Mouse (Mus musculus): ENCODE measurements at regions not wholly inside any gene's neighbourhood (a gene's known extent, or its start where the extent isn't known, plus 50 kb on each side); places are given as distances from the start of the nearest gene placed in this dataset.

DNA sequence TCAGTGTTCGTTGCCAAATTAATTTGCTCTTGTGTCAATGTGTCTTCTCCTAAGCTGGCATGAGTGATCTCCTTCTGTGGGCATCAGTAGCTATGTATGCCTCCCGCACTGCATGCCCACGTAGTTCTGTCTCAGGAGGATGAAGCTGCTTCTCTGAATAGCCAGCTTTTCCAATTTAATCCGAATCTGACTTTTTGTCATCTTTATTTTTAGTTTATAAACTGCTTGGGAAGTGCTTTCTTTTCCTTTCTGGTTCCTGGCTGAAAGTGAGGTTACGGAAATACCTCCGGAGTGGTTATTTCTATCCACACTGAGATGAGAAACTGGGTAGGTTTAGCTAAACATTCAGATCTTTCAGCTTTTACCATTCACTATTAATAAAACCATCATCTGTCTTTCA, 337.2 kb upstream of the Atp2b1 start:
- no peaks in the 10 kb centered on the region for H3K27me3 ChIP-seq
- H3K36me3 ChIP-seq (replicated peaks) = no peaks in the 10 kb centered on the region
- H3K27ac ChIP-seq (replicated peaks) = no peak overlapping the region
- H3K9ac ChIP-seq = no peak overlapping the region
- ATAC-seq (ENCODE audit: insufficient read depth) = no peak
- no peaks in the 10 kb centered on the region for H3K9me3 ChIP-seq (replicated peaks)
- no peak overlapping the region for H3K4me3 ChIP-seq (replicated peaks)
- WGBS (ENCODE audit: insufficient replicate concordance) = 58% methylated on average over 6 of the region's 6 CpGs
- H3K4me1 ChIP-seq (replicated peaks) = no peaks in the 10 kb centered on the region
- H3K4me2 ChIP-seq = no peak overlapping the region

DNA sequence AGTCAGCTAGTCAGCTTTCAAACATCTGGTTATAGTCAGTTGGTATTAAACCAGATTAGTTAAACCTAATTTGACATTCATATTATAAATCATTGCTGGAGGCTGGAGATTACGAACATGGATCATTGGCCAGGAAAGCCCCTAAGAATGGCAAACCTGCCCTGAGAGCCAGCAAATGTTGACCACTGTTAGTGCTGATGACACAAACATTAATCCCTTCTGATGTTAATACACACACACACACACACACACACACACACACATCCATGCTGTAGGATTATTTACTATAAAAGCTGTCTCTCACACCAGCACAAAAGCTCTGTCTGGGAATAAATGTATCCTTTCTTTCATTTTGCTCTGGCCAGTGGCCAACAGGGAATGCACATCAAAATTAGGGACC, 329.4 kb upstream of the Atp2b1 start:
- H3K4me3 ChIP-seq (replicated peaks) = no peak overlapping the region
- no peaks in the 10 kb centered on the region for H3K9me3 ChIP-seq (replicated peaks)
- H3K27me3 ChIP-seq = no peaks in the 10 kb centered on the region
- 56% methylated on average over 1 of the region's 1 CpGs for WGBS (ENCODE audit: insufficient replicate concordance)
- no peak for ATAC-seq (ENCODE audit: insufficient read depth)
- no peak overlapping the region for H3K9ac ChIP-seq
- H3K4me1 ChIP-seq (replicated peaks) = no peaks in the 10 kb centered on the region
- H3K36me3 ChIP-seq (replicated peaks) = no peaks in the 10 kb centered on the region
- H3K27ac ChIP-seq (replicated peaks) = no peak overlapping the region
- H3K4me2 ChIP-seq = no peak overlapping the region

DNA sequence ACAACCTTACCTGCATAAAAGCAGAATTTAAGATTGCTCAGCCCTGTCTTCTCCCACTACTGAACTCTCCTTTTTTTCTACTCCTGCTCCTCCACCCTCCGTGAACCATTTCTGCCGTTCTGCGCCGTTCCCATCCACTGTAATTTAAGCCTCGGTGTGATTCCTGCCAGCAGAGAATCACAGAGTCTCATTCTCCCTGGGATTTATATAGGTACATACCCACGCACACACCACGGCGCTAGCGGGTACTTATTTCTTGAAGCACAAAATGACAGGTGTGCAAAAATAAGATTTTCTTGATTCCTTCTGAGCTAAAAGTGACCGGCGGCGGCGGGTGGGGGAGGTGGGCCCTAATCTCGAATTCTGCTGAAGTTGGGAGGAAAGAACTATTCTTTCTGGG, 324.5 kb upstream of the Atp2b1 start:
- Histone ChIP-seq H3K27me3 (no peaks in the 10 kb centered on the region), H3K4me1 (replicated peaks) (no peaks in the 10 kb centered on the region), H3K4me2 (no peak overlapping the region), H3K27ac (replicated peaks) (no peak overlapping the region), H3K36me3 (replicated peaks) (no peaks in the 10 kb centered on the region), H3K9ac (no peak overlapping the region), H3K9me3 (replicated peaks) (no peaks in the 10 kb centered on the region), H3K4me3 (replicated peaks) (no peak overlapping the region)
- ATAC-seq (ENCODE audit: insufficient read depth) = no peak
- WGBS (ENCODE audit: insufficient replicate concordance) = 75% methylated on average over 14 of the region's 14 CpGs

DNA sequence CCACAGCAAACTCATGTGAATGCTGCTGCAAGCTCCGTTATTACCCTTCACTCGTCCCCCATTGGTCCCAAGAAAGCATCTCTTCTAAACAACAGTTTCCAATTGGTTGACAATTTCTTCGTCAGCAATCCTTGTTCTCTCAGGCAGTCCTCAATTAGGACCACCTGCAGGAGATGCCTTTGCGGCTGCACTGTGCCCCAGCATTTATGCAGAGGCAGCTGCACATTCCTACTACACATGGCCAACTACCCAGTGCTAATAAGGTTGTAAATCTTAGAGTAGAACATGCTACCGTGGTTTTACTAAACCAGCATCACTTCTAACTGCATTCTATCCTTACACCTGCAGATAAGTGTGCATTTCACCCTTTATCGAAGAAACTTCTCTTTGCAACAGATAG, 322.1 kb upstream of the Atp2b1 start:
- 68% methylated on average over 6 of the region's 6 CpGs for WGBS (ENCODE audit: insufficient replicate concordance)
- no peaks in the 10 kb centered on the region for H3K9me3 ChIP-seq (replicated peaks)
- no peak overlapping the region for H3K9ac ChIP-seq
- ATAC-seq (ENCODE audit: insufficient read depth) = no peak
- no peaks in the 10 kb centered on the region for H3K36me3 ChIP-seq (replicated peaks)
- no peak overlapping the region for H3K4me2 ChIP-seq
- no peaks in the 10 kb centered on the region for H3K27me3 ChIP-seq
- no peaks in the 10 kb centered on the region for H3K4me1 ChIP-seq (replicated peaks)
- H3K4me3 ChIP-seq (replicated peaks) = no peak overlapping the region
- H3K27ac ChIP-seq (replicated peaks) = no peak overlapping the region

DNA sequence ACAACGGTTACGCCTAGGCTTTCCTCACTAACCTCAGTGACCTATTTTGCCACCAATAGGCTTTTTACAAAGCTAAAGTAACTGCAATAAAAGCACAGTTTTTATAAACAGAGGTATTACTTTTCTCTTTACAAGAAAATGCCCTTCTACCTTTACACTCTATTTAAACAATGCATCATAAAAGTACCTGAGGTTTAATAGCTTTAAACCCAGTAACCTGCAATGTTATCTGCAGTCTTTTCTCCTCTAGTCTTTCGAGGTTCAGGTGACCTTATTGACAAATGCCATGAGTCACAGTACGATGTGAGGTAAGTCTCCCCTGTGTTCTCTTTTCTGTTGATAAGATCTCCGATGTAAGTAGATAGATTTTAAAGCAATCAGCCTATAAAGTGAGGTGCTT, 320.3 kb upstream of the Atp2b1 start:
- Histone ChIP-seq H3K4me1 (replicated peaks) (no peaks in the 10 kb centered on the region), H3K27ac (replicated peaks) (no peak overlapping the region), H3K27me3 (no peaks in the 10 kb centered on the region), H3K4me3 (replicated peaks) (no peak overlapping the region), H3K36me3 (replicated peaks) (no peaks in the 10 kb centered on the region), H3K9me3 (replicated peaks) (no peaks in the 10 kb centered on the region), H3K4me2 (no peak overlapping the region), H3K9ac (no peak overlapping the region)
- ATAC-seq (ENCODE audit: insufficient read depth) = no peak
- 61% methylated on average over 5 of the region's 5 CpGs for WGBS (ENCODE audit: insufficient replicate concordance)

DNA sequence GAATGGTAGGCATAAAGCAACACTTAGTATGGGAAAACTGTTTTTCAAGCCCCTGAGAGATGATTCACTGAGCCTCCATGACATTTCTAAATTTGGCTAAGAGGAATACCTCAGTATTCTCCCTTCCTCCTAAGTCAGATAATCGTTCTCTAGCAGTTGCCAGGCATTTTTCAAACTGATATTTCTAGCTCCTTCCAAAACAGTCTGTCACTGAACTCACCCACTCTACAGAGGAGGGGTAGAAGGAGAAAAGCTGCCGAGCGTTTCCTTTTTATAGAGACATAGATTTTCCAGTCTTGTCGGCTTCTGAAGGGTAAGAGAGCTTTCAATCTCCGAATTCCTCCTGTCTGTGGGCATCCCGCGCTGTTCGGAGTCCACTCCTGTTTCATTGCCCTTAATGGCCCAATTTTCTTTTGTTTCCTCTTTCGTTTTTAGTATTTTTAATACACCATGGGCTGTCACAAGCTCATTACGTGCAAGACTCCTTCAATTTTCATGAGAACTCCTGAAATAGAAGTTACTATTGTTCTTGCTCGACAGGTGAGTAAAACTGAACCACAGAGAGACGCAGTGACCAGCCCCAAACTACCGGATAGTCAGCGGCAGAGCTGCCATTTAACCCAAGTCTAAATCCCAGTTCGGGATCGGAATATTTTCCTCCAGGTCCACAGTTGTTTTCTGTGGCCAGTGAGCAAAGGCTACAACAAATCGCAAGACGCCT, 305.8 kb upstream of the Atp2b1 start:
- H3K36me3 ChIP-seq (replicated peaks) = no peaks in the 10 kb centered on the region
- no peak overlapping the region for H3K4me3 ChIP-seq (replicated peaks)
- peaks cover 22% of the 10 kb centered on the region for H3K27me3 ChIP-seq
- H3K27ac ChIP-seq (replicated peaks) = no peak overlapping the region
- WGBS (ENCODE audit: insufficient replicate concordance) = 71% methylated on average over 18 of the region's 18 CpGs
- no peak overlapping the region for H3K9ac ChIP-seq
- H3K9me3 ChIP-seq (replicated peaks) = no peaks in the 10 kb centered on the region
- ATAC-seq (ENCODE audit: insufficient read depth) = no peak
- no peaks in the 10 kb centered on the region for H3K4me1 ChIP-seq (replicated peaks)
- H3K4me2 ChIP-seq = no peak overlapping the region

DNA sequence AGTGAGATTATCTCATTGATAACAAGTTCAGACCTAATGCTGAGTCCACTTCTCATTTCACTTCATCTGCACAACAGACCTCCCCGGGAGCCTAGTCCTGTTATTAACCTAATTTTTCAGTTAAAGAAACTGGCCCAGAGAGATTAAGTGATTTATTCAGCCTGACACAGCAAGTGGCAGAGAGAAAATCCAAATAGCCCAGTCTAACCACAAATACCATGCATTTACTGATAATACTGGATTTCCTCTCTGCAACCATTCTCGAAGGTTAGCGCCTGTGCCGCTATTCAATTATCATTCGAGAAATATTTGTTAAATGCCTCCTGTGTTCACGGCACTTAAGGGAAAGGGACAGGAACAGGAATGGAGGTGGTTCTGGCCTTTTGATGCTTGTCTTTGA, 303.5 kb upstream of the Atp2b1 start:
- H3K9me3 ChIP-seq (replicated peaks) = no peaks in the 10 kb centered on the region
- H3K4me3 ChIP-seq (replicated peaks) = no peak overlapping the region
- ATAC-seq (ENCODE audit: insufficient read depth) = no peak
- no peak overlapping the region for H3K9ac ChIP-seq
- no peak overlapping the region for H3K27ac ChIP-seq (replicated peaks)
- H3K27me3 ChIP-seq = peaks cover 30% of the 10 kb centered on the region
- no peaks in the 10 kb centered on the region for H3K4me1 ChIP-seq (replicated peaks)
- 11% methylated on average over 6 of the region's 6 CpGs for WGBS (ENCODE audit: insufficient replicate concordance)
- H3K36me3 ChIP-seq (replicated peaks) = no peaks in the 10 kb centered on the region
- H3K4me2 ChIP-seq = no peak overlapping the region

DNA sequence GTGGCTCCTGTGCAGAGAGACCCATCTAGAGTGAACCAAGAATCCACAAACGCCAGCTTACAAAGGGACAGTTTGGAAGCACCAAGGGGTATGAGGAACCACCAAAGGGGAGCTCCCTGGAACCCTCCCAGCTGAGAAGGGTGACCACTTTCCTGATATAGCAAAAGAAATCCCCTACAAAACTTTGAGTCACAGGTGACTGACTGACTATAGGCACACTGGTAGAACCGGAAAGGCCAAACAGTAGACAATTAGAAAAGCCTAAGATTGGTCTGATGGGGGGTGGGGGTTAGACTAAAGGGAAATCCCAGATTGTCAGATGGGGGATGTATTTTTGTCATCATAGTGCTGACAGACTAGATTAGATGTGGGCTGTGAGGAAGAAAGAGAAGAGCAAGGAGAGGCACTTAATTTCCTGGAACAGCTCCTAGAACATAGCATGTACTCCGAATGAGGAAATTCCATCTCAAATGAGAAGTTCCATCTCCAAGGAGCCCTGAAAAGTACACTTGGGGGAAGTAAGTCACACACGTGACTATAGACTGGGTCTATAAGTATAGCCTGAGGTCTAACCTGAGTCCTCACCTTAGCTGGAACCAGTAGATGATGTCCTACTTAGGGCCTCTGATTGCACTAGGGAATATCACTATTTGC, 302.4 kb upstream of the Atp2b1 start:
- 58% methylated on average over 4 of the region's 4 CpGs for WGBS (ENCODE audit: insufficient replicate concordance)
- Histone ChIP-seq H3K4me1 (replicated peaks) (no peaks in the 10 kb centered on the region), H3K27me3 (peaks cover 33% of the 10 kb centered on the region), H3K9ac (no peak overlapping the region), H3K4me2 (no peak overlapping the region), H3K9me3 (replicated peaks) (no peaks in the 10 kb centered on the region), H3K4me3 (replicated peaks) (no peak overlapping the region), H3K36me3 (replicated peaks) (no peaks in the 10 kb centered on the region), H3K27ac (replicated peaks) (no peak overlapping the region)
- peak; percentile 15; the same call in 1 of the 2 replicates for ATAC-seq (ENCODE audit: insufficient read depth)

DNA sequence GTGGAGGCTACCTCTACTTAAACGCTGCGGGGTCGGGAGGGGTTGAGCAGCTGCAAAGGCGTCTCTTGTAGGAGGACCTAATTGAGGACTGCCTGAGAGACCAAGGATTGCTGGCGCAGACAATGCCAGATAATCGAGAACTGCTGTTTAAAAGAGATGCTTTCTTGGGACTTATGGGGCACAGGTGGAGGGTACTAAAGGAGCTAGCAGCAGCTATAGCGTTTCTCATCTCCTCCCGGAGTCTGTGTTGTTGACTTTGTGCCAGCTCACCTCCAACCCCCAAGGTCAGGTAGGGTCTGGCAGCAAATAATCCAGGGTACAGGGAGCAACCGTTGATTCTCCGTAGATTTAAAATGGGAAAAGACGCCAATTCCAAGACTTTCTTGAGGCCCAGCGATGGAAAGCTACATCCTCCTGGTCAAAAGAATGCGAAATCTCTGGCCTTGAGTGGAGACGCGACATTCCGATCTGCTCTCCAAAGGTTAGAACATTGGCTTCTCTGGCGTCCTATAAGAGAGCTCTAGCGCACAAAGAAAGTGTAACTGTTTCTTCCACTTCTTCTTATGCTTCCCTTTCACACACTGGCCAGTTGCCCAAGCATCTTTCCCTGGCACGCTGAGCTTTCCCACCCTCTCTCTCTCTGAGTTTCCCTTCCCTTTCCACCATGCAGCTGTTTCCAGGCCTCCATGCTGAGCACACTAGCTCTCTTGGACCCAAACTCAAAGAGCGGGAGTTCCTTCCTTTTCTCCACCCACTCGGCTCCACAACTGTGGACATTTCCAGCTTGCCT, 295.3 kb upstream of the Atp2b1 start:
- Histone ChIP-seq H3K9me3 (replicated peaks) (no peaks in the 10 kb centered on the region), H3K4me2 (no peak overlapping the region), H3K36me3 (replicated peaks) (no peaks in the 10 kb centered on the region), H3K4me1 (replicated peaks) (peaks cover 10% of the 10 kb centered on the region), H3K9ac (no peak overlapping the region), H3K27me3 (peaks cover 8% of the 10 kb centered on the region; the same call in 1 of the 2 replicates), H3K4me3 (replicated peaks) (no peak overlapping the region), H3K27ac (replicated peaks) (no peak overlapping the region)
- WGBS (ENCODE audit: insufficient replicate concordance) = 77% methylated on average over 21 of the region's 21 CpGs
- no peak for ATAC-seq (ENCODE audit: insufficient read depth)

DNA sequence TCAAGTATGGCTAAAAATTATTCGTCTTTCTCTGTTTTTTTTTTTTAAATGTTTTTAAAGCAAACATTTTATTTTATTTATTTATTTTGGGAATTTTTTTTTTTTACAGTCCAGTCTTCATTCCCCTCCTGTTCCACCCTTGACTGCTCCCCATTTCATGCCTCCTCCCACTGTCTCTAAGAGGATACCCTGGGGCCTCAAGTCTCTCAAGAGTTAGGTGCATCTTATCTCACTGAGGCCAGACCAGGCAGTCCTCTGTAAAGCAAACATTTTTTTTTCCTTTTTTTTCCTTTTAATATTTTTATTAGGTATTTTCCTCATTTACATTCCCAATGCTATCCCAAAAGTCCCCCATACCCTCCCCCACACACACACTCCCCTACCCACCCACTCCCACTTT, 290.1 kb upstream of the Atp2b1 start:
- 52% methylated on average over 1 of the region's 1 CpGs for WGBS (ENCODE audit: insufficient replicate concordance)
- Histone ChIP-seq H3K4me1 (replicated peaks) (peaks cover 29% of the 10 kb centered on the region), H3K9ac (no peak overlapping the region), H3K9me3 (replicated peaks) (no peaks in the 10 kb centered on the region), H3K27me3 (no peaks in the 10 kb centered on the region), H3K27ac (replicated peaks) (peak overlapping the region; percentile 94), H3K4me2 (peak overlapping the region; percentile 67), H3K36me3 (replicated peaks) (no peaks in the 10 kb centered on the region), H3K4me3 (replicated peaks) (peak overlapping the region; percentile 37)
- peak; percentile 97 for ATAC-seq (ENCODE audit: insufficient read depth)

DNA sequence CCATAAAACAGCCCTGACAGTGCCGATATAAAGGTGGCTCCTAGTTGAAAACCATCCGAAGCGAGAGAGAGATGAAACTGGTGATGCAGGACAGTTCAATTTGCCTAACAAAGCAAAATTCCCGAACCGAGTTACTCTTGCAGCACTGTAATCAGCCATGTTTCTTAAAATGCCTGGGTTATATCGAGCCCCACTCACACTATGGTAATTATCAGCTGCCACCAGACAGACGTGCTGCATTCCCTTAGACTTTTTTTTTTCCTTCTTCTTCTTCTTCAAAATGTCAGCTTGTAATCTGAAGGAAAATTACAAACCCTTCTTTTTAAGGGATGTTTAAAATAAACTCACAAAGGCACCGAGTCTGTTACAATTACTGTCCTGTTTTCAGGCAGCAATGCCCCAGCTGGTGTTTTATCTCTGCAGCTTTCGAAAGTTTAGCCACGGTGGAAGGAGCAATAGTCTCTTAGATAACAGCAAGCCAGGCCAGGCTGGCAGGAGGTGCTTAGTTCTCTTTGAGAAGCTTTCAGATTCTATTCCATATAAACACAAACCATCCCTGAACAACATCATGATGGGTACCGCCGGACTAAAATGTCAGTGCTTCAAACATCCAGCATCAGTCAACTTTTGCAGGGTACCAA, 289.4 kb upstream of the Atp2b1 start:
- 22% methylated on average over 12 of the region's 12 CpGs for whole genome bisulfite sequencing (ENCODE audit: insufficient replicate concordance)
- peaks cover 29% of the 10 kb centered on the region for H3K4me1 ChIP-seq (replicated peaks)
- H3K9ac ChIP-seq = no peak overlapping the region
- H3K27me3 ChIP-seq = 0 out of 2 replicates have a peak, but pooled peaks cover 2% of the 10 kb centered on the region
- peak overlapping the region; percentile 94 for H3K27ac ChIP-seq (replicated peaks)
- H3K36me3 ChIP-seq (replicated peaks) = no peaks in the 10 kb centered on the region
- peak; percentile 95 for ATAC-seq (ENCODE audit: insufficient read depth)
- no peaks in the 10 kb centered on the region for H3K9me3 ChIP-seq (replicated peaks)
- H3K4me3 ChIP-seq (replicated peaks) = peak overlapping the region; percentile 37
- peak overlapping the region; percentile 67 for H3K4me2 ChIP-seq

All from liver, embryonic 15.5 days (tissue).